Mouse (Mus musculus) neural tube, embryonic 14.5 days (tissue): ENCODE results near the gene Grik4. TPM values are rescaled to one million over a fixed set of nuclear protein-coding genes. Genes with fewer than 3 reads are reported as not detected.

Source experiments
- ATAC-seq: fragments of 200-750 bp; cut with Nextera tagmentation; 2 replicates; pipeline ENCODE4 v1.8.0; 2017; ENCODE audit warnings: low read depth, mild to moderate bottlenecking, moderate TSS enrichment, moderate library complexity
- H3K27ac ChIP-seq: fragments of 300-500 bp; sonication (generic); 2 replicates; pipeline ENCODE4 v1.5.1; 2014; ENCODE audit warnings: low read depth, mild to moderate bottlenecking, control low read depth, low read length, moderate library complexity, mixed read lengths
- H3K27me3 ChIP-seq: fragments of 300-500 bp; sonication (generic); 2 replicates; pipeline ENCODE4 v1.6.1; 2014; ENCODE audit warnings: low read length; ENCODE audit not compliant: control insufficient read depth, insufficient read depth
- H3K36me3 ChIP-seq: fragments of 300-500 bp; sonication (generic); 2 replicates; pipeline ENCODE4 v1.6.1; 2014; ENCODE audit warnings: low read length, mixed read lengths; ENCODE audit not compliant: control insufficient read depth, insufficient read depth
- H3K4me1 ChIP-seq: fragments of 300-500 bp; sonication (generic); 2 replicates; pipeline ENCODE4 v1.6.1; 2014; ENCODE audit warnings: low read length; ENCODE audit not compliant: control insufficient read depth, insufficient read depth
- H3K4me2 ChIP-seq: fragments of 300-500 bp; sonication (generic); 2 replicates; pipeline ENCODE4 v1.6.1; 2014; ENCODE audit warnings: mild to moderate bottlenecking, low read depth, low read length, control low read depth
- H3K4me3 ChIP-seq: fragments of 300-500 bp; sonication (generic); 2 replicates; pipeline ENCODE4 v1.5.1; 2014; ENCODE audit warnings: low read depth, low read length, control low read depth, mixed read lengths
- H3K9ac ChIP-seq: fragments of 300-500 bp; sonication (generic); replicated peaks from 2 replicates; pipeline ENCODE4 v1.6.1; 2014; ENCODE audit warnings: low read depth, mild to moderate bottlenecking, control low read depth, low read length, mixed read lengths
- H3K9me3 ChIP-seq: fragments of 300-500 bp; sonication (generic); 2 replicates; pipeline ENCODE4 v1.6.1; 2016; ENCODE audit warnings: low read length; ENCODE audit not compliant: control insufficient read depth
- WGBS: fragments of 180-500 bp; shearing (Covaris S2); extraction: QIAGEN DNeasy Blood & Tissue Kit; methylation state at CpG from one replicate; pipeline ENCODE4 v1.1.7; 2014; 5-methylcytosine and 5-hydroxymethylcytosine counted together
- polyA plus RNA-seq: library from polyadenylated mRNA; unstranded; fragments of >200 nt; fragmentation: Nextera tagmentation; extraction: Ambion mirVana; gene quantifications from 2 replicates; pipeline ENCODE4 v1.2.1, GENCODE M21; 2014

The Grik4 gene
- polyA plus RNA-seq, 1 experiment from 2014 or later, result 5.6 TPM

DNA sequence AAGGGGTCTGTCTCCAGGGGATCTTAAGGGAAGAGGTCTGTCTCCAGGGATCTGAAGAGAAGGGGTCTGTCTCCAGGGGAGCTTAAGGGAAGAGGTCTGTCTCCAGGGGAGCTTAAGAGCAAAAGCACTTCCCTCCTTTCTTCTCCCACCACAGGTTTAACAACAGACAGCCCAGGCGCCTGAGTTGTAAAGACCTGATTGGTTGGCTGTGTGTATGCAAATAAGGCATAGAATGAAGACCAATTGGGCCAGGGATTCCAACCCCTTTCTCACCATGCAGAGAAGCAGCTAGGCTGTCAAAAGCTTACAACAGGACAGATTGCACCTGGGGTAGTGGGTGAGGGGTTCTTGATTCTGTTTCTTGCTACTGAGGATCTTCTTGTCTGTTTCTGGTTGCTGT lies 4.1 kb upstream of the Grik4 start:
- Histone ChIP-seq H3K4me1 (no peaks in the 10 kb centered on the region; the same call in 1 of the 2 replicates), H3K9me3 (no peaks in the 10 kb centered on the region), H3K36me3 (no peaks in the 10 kb centered on the region), H3K27me3 (no peaks in the 10 kb centered on the region), H3K4me2 (no peak overlapping the region), H3K4me3 (no peak overlapping the region), H3K27ac (no peak overlapping the region), H3K9ac (no peak overlapping the region)
- 69% methylated on average over 1 of the region's 1 CpGs for WGBS
- no peak for ATAC-seq

DNA sequence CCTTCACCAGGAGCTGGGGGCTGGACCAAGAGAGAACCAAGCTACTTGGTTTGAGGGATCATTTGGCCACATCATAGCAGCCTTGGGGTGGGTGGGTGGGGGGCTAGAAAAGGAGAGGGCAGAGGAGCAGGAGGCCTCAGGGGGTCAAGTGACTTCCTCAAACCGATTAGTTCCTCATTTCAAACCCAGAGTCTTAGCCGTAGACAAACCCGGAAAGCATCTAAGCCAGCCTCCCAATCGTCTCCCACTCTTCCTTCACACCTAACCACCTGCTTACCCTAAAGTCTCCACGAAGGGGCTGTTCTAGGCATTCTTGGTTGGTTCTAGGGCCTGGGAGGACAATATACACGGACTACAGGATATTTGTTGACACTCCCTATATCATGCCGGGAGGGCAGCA lies 881 bp upstream of the Grik4 start:
- H3K4me3 ChIP-seq, result no peak overlapping the region
- WGBS, result 72% methylated on average over 7 of the region's 7 CpGs
- no peaks in the 10 kb centered on the region for H3K36me3 ChIP-seq
- H3K27me3 ChIP-seq, result no peaks in the 10 kb centered on the region
- H3K27ac ChIP-seq, result no peak overlapping the region
- H3K4me1 ChIP-seq, result peaks cover 3% of the 10 kb centered on the region; the same call in 1 of the 2 replicates
- no peak for ATAC-seq
- no peak overlapping the region for H3K4me2 ChIP-seq
- H3K9me3 ChIP-seq, result no peaks in the 10 kb centered on the region
- H3K9ac ChIP-seq, result no peak overlapping the region

DNA sequence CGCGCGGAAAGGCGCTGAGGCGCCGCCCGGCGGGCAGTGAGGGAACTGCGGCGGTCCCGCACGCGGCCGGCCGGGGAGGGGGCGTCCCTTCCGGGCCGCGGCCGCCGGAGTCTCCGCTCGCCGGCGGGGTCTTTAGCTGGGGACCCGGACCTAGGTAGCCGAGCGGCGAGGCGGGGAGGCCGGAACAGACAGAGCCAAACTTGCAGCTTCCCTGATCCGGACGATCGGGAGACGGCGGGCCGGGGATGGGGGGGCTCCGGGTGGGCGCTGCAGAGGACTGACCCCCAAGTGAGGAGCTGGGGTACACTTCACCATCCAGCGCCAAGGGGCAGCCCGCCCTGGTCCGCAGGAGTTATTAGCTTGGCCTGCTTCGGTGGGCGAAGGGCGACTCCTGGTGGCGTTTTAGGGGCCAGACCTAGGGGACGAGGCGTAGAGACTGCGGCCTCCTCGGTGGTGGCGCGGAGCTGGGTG lies 278 bp upstream of the Grik4 start:
- WGBS, result 0% methylated on average over 25 of the region's 52 CpGs
- ATAC-seq, result peak; percentile 94
- H3K9ac ChIP-seq, result peak overlapping the region; percentile 91

DNA sequence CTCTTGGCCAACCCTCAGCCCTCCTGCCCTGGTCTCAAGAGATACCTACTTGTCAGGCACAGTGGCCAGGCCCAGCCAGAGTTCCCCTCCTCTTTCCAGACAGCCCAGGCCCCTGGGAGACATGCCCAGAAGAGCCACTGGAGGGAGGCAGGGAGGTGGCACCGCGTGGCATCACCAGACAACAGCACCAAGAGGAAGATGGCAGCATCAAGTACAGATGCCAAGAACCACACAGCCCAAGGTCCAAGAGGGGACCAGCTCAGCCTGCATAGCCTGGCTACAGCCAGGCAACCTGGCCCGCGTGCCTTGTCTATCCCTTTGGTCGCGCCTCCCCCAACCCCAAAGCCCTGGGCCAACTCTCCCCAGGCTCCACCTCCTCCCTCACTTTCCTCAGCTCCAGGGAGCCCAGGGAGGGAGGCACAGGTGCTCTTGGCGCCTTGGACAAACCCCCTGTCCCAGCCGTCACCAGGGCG lies 1.2 kb downstream of the Grik4 start:
- Histone ChIP-seq H3K9ac (peak overlapping the region; percentile 91), H3K27ac (peak overlapping the region; percentile 57), H3K4me1 (peaks cover 3% of the 10 kb centered on the region; the same call in 1 of the 2 replicates), H3K9me3 (no peaks in the 10 kb centered on the region), H3K4me2 (peak overlapping the region; percentile 84), H3K27me3 (no peaks in the 10 kb centered on the region), H3K4me3 (peak overlapping the region; percentile 75), H3K36me3 (no peaks in the 10 kb centered on the region)
- ATAC-seq, result peak; percentile 36
- 3% methylated on average over 9 of the region's 9 CpGs for WGBS

More for the DNA sequence above, 278 bp upstream of the Grik4 start:
- Histone ChIP-seq H3K4me1 (peaks cover 3% of the 10 kb centered on the region; the same call in 1 of the 2 replicates), H3K27me3 (no peaks in the 10 kb centered on the region), H3K9me3 (no peaks in the 10 kb centered on the region), H3K4me3 (peak overlapping the region; percentile 75), H3K36me3 (no peaks in the 10 kb centered on the region), H3K27ac (0 out of 2 replicates have a peak overlapping the region, but pooled peaks have one; percentile 29), H3K4me2 (peak overlapping the region; percentile 84)

DNA sequence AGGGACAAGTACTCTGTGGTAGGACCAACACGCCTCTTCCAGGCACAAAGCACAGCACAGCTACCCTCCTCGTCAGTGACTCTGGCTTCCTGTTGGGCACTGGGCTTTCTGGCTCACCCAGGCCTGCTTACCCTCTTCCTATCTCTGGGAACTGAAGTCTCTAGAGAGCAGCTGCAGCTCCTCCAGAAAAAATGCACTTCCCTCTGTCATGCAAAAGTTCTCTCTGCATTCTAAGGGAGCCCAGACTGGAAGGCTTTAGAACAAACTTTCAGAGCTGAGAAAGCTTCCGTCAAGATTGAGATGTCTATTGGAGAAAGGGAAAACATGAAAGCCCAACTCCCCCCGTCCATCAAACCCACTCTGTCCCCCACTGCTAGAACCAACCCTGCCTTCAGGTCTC lies 2.1 kb downstream of the Grik4 start:
- Histone ChIP-seq H3K36me3 (no peaks in the 10 kb centered on the region), H3K9ac (no peak overlapping the region)

GRCm38 (mm10) chr9:42932146-42932545 lies 12.1 kb downstream of the Grik4 start:
- H3K9ac ChIP-seq, result no peak overlapping the region
- H3K9me3 ChIP-seq, result no peaks in the 10 kb centered on the region
- H3K4me1 ChIP-seq, result no peaks in the 10 kb centered on the region
- no peak overlapping the region for H3K4me3 ChIP-seq
- no peaks in the 10 kb centered on the region for H3K27me3 ChIP-seq
- H3K4me2 ChIP-seq, result no peak overlapping the region
- 34% methylated on average over 7 of the region's 7 CpGs for WGBS
- H3K27ac ChIP-seq, result no peak overlapping the region
- H3K36me3 ChIP-seq, result no peaks in the 10 kb centered on the region
- ATAC-seq, result no peak

More for the DNA sequence above, 2.1 kb downstream of the Grik4 start:
- H3K27me3 ChIP-seq, result no peaks in the 10 kb centered on the region
- no peak for ATAC-seq
- no peaks in the 10 kb centered on the region for H3K9me3 ChIP-seq
- H3K4me1 ChIP-seq, result peaks cover 3% of the 10 kb centered on the region; the same call in 1 of the 2 replicates
- peak overlapping the region; percentile 75; the same call in 1 of the 2 replicates for H3K4me3 ChIP-seq
- no peak overlapping the region for H3K27ac ChIP-seq
- H3K4me2 ChIP-seq, result peak overlapping the region; percentile 84
- 58% methylated on average over 4 of the region's 4 CpGs for WGBS

- H3K9me3 ChIP-seq, result no peaks in the 10 kb centered on the region
- ATAC-seq, result peak; percentile 60; the same call in 1 of the 2 replicates
- no peaks in the 10 kb centered on the region for H3K36me3 ChIP-seq
- H3K4me3 ChIP-seq, result no peak overlapping the region
- 51% methylated on average over 10 of the region's 10 CpGs for WGBS
- no peaks in the 10 kb centered on the region for H3K4me1 ChIP-seq
- H3K9ac ChIP-seq, result no peak overlapping the region
- H3K27ac ChIP-seq, result no peak overlapping the region; the same call in 1 of the 2 replicates
- no peaks in the 10 kb centered on the region for H3K27me3 ChIP-seq
- no peak overlapping the region for H3K4me2 ChIP-seq
Observed at GRCm38 (mm10) chr9:42927498-42927897, 16.8 kb downstream of the Grik4 start.

DNA sequence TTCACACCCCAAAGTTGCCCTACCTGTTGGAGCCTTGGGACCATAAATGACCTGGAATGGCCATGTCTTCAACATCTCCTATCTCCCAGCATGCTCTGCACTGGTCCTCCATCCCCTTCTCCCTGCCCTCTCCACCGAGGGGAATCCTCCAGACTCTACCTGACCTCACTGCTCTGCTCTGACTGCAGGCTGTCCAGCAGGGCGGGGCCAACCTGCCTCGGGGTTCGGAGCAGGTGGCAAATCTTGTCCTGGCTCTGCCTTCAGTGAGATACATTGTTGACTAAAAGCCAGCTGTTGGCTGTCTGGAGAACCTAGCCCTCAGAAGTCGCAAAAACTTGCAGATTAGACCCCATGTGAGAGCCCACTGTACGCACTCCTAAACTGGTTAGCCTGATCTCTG lies 17.7 kb downstream of the Grik4 start:
- no peak overlapping the region for H3K4me2 ChIP-seq
- 91% methylated on average over 6 of the region's 6 CpGs for WGBS
- no peak overlapping the region for H3K4me3 ChIP-seq
- H3K4me1 ChIP-seq, result no peaks in the 10 kb centered on the region
- H3K27me3 ChIP-seq, result no peaks in the 10 kb centered on the region
- no peak overlapping the region for H3K27ac ChIP-seq
- H3K9me3 ChIP-seq, result no peaks in the 10 kb centered on the region
- ATAC-seq, result no peak
- H3K36me3 ChIP-seq, result no peaks in the 10 kb centered on the region
- H3K9ac ChIP-seq, result no peak overlapping the region

GRCm38 (mm10) chr9:42921830-42922229 lies 22.5 kb downstream of the Grik4 start:
- H3K27me3 ChIP-seq, result no peaks in the 10 kb centered on the region
- no peak for ATAC-seq
- no peak overlapping the region for H3K4me2 ChIP-seq
- H3K4me1 ChIP-seq, result no peaks in the 10 kb centered on the region
- no peak overlapping the region for H3K27ac ChIP-seq
- no peak overlapping the region for H3K9ac ChIP-seq
- 79% methylated on average over 4 of the region's 4 CpGs for WGBS
- no peaks in the 10 kb centered on the region for H3K9me3 ChIP-seq
- no peaks in the 10 kb centered on the region for H3K36me3 ChIP-seq
- H3K4me3 ChIP-seq, result no peak overlapping the region
